Mouse (Mus musculus): ENCODE measurements around the gene Pou2f3.
A peak's percentile ranks its signal among the peaks of the same experiment; 100 is the strongest.

The Pou2f3 gene

GRCm38 (mm10) chr9:43110286-43110980, 99.7 kb downstream of the Pou2f3 start:
- no peak for DNase-seq (ENCODE audit: extremely low read depth, low read depth, low spot score)

- no peak for DNase-seq (ENCODE audit: extremely low read depth, low read depth, low spot score)
Observed at GRCm38 (mm10) chr9:43109125-43109524, 101.0 kb downstream of the Pou2f3 start.

GRCm38 (mm10) chr9:43108721-43109120, 101.4 kb downstream of the Pou2f3 start:
- no peak for DNase-seq (ENCODE audit: extremely low read depth, low read depth, low spot score)

- no peak for DNase-seq (ENCODE audit: extremely low read depth, low read depth, low spot score)
Observed at GRCm38 (mm10) chr9:43108081-43108480, 102.1 kb downstream of the Pou2f3 start.

GRCm38 (mm10) chr9:43107555-43107954, 102.6 kb downstream of the Pou2f3 start:
- no peak for DNase-seq (ENCODE audit: extremely low read depth, low read depth, low spot score)

GRCm38 (mm10) chr9:43107187-43107517, 103.0 kb downstream of the Pou2f3 start, which contains the start of gene Arhgef12:
Gene Arhgef12 (minus strand): TSS chr9:43107239.
- no peak for DNase-seq (ENCODE audit: extremely low read depth, low read depth, low spot score)

GRCm38 (mm10) chr9:43106426-43107186, 103.6 kb downstream of the Pou2f3 start:
- DNase-seq (ENCODE audit: extremely low read depth, low read depth, low spot score) = no peak

- no peak for DNase-seq (ENCODE audit: extremely low read depth, low read depth, low spot score)
Observed at GRCm38 (mm10) chr9:43105664-43106361, 104.4 kb downstream of the Pou2f3 start.

- DNase-seq (ENCODE audit: extremely low read depth, low read depth, low spot score) = no peak
Observed at GRCm38 (mm10) chr9:43104873-43105663, 105.1 kb downstream of the Pou2f3 start.

- DNase-seq (ENCODE audit: extremely low read depth, low read depth, low spot score) = no peak
Observed at GRCm38 (mm10) chr9:43104526-43104872, 105.7 kb downstream of the Pou2f3 start.

GRCm38 (mm10) chr9:43103675-43104299, 106.4 kb downstream of the Pou2f3 start:
- no peak for DNase-seq (ENCODE audit: extremely low read depth, low read depth, low spot score)

- no peak for DNase-seq (ENCODE audit: extremely low read depth, low read depth, low spot score)
Observed at GRCm38 (mm10) chr9:43102931-43103330, 107.2 kb downstream of the Pou2f3 start.

- no peak for DNase-seq (ENCODE audit: extremely low read depth, low read depth, low spot score)
Observed at GRCm38 (mm10) chr9:43101936-43102595, 108.1 kb downstream of the Pou2f3 start.

GRCm38 (mm10) chr9:43098922-43099321, 111.2 kb downstream of the Pou2f3 start:
- no peak for DNase-seq (ENCODE audit: extremely low read depth, low read depth, low spot score)

GRCm38 (mm10) chr9:43097801-43098557, 112.2 kb downstream of the Pou2f3 start:
- no peak for DNase-seq (ENCODE audit: extremely low read depth, low read depth, low spot score)

GRCm38 (mm10) chr9:43096337-43096736, 113.8 kb downstream of the Pou2f3 start:
- no peak for DNase-seq (ENCODE audit: extremely low read depth, low read depth, low spot score)

GRCm38 (mm10) chr9:43094828-43095227, 115.3 kb downstream of the Pou2f3 start:
- DNase-seq (ENCODE audit: extremely low read depth, low read depth, low spot score) = no peak

GRCm38 (mm10) chr9:43093803-43094202, 116.4 kb downstream of the Pou2f3 start:
- peak; percentile 87 for DNase-seq (ENCODE audit: extremely low read depth, low read depth, low spot score)

GRCm38 (mm10) chr9:43085686-43086285, 124.4 kb downstream of the Pou2f3 start:
- no peak for DNase-seq (ENCODE audit: extremely low read depth, low read depth, low spot score)

Measured in fat pad, adult 2 months (tissue).